Mouse (Mus musculus) bone marrow, adult 2 months (tissue): ENCODE data around the gene Pigk.

ENCODE experiments used
- CTCF ChIP-seq: fragments of 200-500 bp; IDR thresholded peaks from 2 replicates; pipeline ENCODE4 v1.5.1; 2011; ENCODE audit warnings: low read length, control low read depth; ENCODE audit not compliant: control insufficient read depth, insufficient read depth
- POLR2A ChIP-seq: fragments of 200-500 bp; IDR thresholded peaks from 2 replicates; pipeline ENCODE4 v1.6.1; 2011; ENCODE audit warnings: low read depth, mild to moderate bottlenecking, control low read depth, low read length, borderline replicate concordance; ENCODE audit not compliant: control insufficient read depth

DNA sequence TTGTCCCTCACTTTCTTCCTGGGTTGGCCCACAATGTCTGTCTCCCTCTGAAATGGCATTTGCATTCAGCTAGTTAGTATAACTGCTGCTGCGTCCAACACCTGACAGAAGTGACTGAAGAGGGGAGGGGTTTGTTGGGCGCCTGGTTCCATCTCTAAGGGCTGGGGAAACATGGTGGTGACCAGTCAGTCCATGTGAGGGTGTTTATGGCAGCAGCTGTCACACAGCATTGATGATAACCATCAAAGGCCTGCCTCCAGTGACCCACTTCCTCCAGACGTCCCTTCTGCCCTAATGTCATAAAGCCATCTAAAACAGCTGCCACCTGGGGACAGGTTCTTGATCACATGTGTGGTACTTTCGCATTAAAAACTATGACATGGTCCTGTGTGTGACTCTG is 212.3 kb downstream of the Pigk start:
- TF ChIP-seq CTCF (no peak), POLR2A (no peak)
